Mouse (Mus musculus) forebrain, embryonic 15.5 days (tissue): ENCODE measurements around the gene Akr1a1. TPM values are rescaled to one million over a fixed set of nuclear protein-coding genes. Genes with fewer than 3 reads are reported as not detected.
"Not testable (repeated sequence)": the region's sequence is repeated elsewhere in the genome, so short reads cannot be mapped to it uniquely, and the experiment has no call there.

Experiments
- ATAC-seq: fragments of 200-750 bp; cut with Nextera tagmentation; replicated peaks from 2 replicates; pipeline ENCODE4 v1.8.0; 2017; ENCODE audit warnings: mild to moderate bottlenecking, moderate TSS enrichment, moderate library complexity
- H3K27ac ChIP-seq: fragments of 300-500 bp; sonication (generic); replicated peaks from 2 replicates; pipeline ENCODE4 v1.5.1; 2015; ENCODE audit warnings: mild to moderate bottlenecking, inconsistent platforms
- H3K27me3 ChIP-seq: fragments of 300-500 bp; sonication (generic); 2 replicates; pipeline ENCODE4 v1.6.1; 2015; ENCODE audit warnings: inconsistent platforms
- H3K36me3 ChIP-seq: fragments of 300-500 bp; sonication (generic); 2 replicates; pipeline ENCODE4 v1.6.1; 2015; ENCODE audit warnings: mild to moderate bottlenecking, inconsistent platforms
- H3K4me1 ChIP-seq: fragments of 300-500 bp; sonication (generic); 2 replicates; pipeline ENCODE4 v1.6.1; 2015; ENCODE audit warnings: inconsistent platforms
- H3K4me2 ChIP-seq: fragments of 300-500 bp; sonication (generic); replicated peaks from 2 replicates; pipeline ENCODE4 v1.6.1; 2015; ENCODE audit warnings: mild to moderate bottlenecking, inconsistent platforms
- H3K4me3 ChIP-seq: fragments of 300-500 bp; sonication (generic); 2 replicates; pipeline ENCODE4 v1.5.1; 2015; ENCODE audit warnings: mild to moderate bottlenecking, inconsistent platforms
- H3K9ac ChIP-seq: fragments of 300-500 bp; sonication (generic); replicated peaks from 2 replicates; pipeline ENCODE4 v1.6.1; 2015; ENCODE audit warnings: mild to moderate bottlenecking, inconsistent platforms
- H3K9me3 ChIP-seq: fragments of 300-500 bp; sonication (generic); 2 replicates; pipeline ENCODE4 v1.6.1; 2016; ENCODE audit warnings: inconsistent platforms
- WGBS: fragments of 180-500 bp; shearing (Covaris S2); methylation state at CpG from one replicate; pipeline ENCODE4 v1.1.7; 2015; ENCODE audit warnings: mixed read lengths; 5-methylcytosine and 5-hydroxymethylcytosine counted together
- polyA plus RNA-seq: library from polyadenylated mRNA; unstranded; fragments of >200 nt; fragmentation: Nextera tagmentation; extraction: Ambion mirVana; gene quantifications from 2 replicates; pipeline ENCODE4 v1.2.1, GENCODE M21; 2015

The Akr1a1 gene
- polyA plus RNA-seq, result 775 and 779 TPM in 2 replicates

DNA sequence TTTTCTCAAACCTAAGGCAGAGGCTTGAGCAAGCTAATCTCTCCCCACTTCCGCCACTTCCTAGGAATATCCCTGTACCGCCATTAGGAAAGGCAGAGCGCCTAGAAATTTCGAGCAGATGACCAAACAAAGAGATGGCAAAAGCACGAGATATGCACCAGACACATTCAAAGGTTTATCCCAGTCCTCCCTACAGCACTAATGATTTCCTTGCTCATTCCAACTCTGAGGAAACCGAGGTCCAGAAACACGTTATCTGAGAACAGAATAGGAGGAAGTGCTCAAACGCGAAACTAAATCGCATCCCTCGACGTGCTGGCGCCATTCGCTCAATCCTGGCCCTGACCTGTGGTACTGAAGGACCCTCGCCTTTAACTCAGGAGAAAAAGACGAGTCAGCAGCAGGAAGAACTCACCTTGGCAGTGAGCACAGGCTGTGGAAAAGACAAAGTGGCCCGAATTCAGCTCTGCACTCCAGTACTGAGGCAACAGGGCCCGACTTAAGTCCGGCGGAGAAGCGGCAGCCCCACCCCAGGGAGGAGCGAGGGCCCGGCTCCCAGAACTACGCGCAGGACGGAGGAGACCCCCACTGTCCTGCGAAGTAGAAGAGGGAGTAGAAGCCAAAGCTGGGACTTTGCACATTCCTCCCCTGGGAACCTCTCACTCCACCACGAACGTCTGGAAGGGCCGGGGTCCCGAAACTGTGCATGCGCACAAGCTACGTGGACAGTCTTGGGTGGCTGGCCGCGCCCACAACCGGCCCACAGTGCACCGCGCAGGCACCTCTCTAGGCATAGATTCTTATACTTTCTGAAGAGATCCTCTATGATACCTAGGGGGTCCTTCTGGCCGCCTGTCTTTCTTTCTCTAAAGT lies at the start of gene Akr1a1:
Gene Akr1a1, minus strand, starts transcription at position 757 of the 873 bp plus-strand sequence.
- ATAC-seq, result peak; percentile 100
- H3K27me3 ChIP-seq, result no peaks in the 10 kb centered on the region
- no peaks in the 10 kb centered on the region for H3K9me3 ChIP-seq
- H3K9ac ChIP-seq, result peak within 1 kb of the TSS; percentile 61
- peak within 1 kb of the TSS; percentile 54 for H3K4me3 ChIP-seq
- H3K4me2 ChIP-seq, result peak within 1 kb of the TSS; percentile 65
- under 1% methylated on average over 39 of the region's 39 CpGs for WGBS
- peak within 1 kb of the TSS; percentile 64 for H3K27ac ChIP-seq
- peaks cover 48% of the 10 kb centered on the region for H3K4me1 ChIP-seq
- H3K36me3 ChIP-seq, result peaks cover 8% of the 10 kb centered on the region

DNA sequence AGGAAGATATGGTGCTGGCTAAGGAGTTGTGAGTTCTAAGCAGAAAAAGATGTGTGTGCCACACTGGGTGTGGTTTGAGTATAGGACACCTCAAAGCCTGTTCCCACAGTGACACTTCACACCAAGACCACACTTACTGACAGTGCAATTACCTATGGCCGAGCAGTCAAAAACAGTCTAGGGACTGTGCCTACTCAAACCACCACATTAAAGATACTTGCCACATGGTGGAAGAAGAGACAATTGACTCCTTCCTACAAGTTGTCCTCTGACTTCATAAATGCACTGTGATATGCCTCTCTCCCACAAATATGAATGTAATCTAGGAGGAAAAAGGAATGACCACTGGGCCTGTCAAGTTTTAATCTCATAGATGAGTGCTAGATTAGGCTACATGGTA lies 49.5 kb upstream of the Akr1a1 start:
- 86% methylated on average over 1 of the region's 1 CpGs for WGBS
- Histone ChIP-seq H3K9ac (no peak overlapping the region), H3K9me3 (no peaks in the 10 kb centered on the region), H3K4me2 (no peak overlapping the region), H3K36me3 (peaks cover 28% of the 10 kb centered on the region), H3K27me3 (no peaks in the 10 kb centered on the region), H3K4me1 (no peaks in the 10 kb centered on the region), H3K27ac (no peak overlapping the region), H3K4me3 (no peak overlapping the region)
- no peak for ATAC-seq

DNA sequence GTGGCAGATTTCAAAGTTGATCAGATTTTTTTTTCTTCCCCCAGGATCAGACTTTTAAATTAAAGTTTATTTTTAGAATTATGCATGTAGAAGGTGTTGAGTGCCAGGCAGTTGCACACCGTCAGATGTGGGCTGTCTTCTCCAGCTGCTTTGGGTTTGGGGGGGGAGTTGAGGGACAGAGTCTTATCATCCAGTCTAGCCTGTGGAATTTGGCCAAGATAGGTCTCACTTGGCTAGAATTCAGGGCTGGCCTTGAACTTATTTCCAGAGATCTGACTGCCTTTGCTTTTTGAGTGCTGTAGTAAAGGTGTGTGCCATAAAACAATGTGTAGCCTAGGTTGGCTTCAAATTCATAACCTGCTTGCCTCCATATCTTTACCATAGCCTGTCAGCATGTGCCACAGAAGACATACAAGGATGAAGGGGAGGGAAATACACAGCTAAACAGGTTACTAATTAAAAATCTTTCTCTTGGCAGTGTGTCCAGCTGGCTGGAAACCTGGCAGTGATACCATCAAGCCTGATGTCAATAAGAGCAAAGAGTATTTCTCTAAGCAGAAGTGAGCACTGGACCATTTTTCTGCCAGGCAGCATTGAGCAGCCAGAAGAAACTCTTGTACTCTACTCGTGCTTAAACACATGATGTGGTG lies 47.3 kb upstream of the Akr1a1 start:
- 71% methylated on average over 2 of the region's 2 CpGs for WGBS
- no peaks in the 10 kb centered on the region for H3K9me3 ChIP-seq
- H3K4me3 ChIP-seq, result no peak overlapping the region
- ATAC-seq, result no peak
- no peak overlapping the region for H3K4me2 ChIP-seq
- H3K4me1 ChIP-seq, result no peaks in the 10 kb centered on the region
- H3K36me3 ChIP-seq, result peaks cover 37% of the 10 kb centered on the region
- no peak overlapping the region for H3K9ac ChIP-seq
- no peaks in the 10 kb centered on the region for H3K27me3 ChIP-seq
- H3K27ac ChIP-seq, result no peak overlapping the region

DNA sequence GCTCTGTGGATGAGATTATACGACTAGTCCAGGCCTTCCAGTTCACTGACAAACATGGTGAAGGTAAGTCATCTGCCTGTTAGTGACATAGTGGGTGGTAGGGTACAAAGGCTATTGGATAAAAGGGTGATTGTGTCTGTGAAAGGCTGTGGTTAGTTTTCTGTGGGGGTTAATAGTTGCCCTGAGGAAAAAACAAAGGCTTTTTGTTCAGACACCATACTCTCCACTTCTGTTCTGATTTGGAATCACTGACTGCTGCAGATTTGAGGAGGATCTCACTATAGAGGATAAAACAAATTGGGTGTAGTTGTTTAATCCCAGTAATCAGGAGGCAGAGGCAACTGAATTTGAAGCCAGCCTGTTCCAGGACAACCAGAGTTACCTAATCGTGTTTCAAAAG lies 42.3 kb upstream of the Akr1a1 start:
- Histone ChIP-seq H3K36me3 (peaks cover 45% of the 10 kb centered on the region), H3K27me3 (no peaks in the 10 kb centered on the region), H3K4me3 (no peak overlapping the region), H3K9me3 (no peaks in the 10 kb centered on the region), H3K9ac (no peak overlapping the region), H3K27ac (no peak overlapping the region), H3K4me2 (no peak overlapping the region), H3K4me1 (no peaks in the 10 kb centered on the region)
- ATAC-seq, result no peak
- 87% methylated on average over 2 of the region's 2 CpGs for WGBS

DNA sequence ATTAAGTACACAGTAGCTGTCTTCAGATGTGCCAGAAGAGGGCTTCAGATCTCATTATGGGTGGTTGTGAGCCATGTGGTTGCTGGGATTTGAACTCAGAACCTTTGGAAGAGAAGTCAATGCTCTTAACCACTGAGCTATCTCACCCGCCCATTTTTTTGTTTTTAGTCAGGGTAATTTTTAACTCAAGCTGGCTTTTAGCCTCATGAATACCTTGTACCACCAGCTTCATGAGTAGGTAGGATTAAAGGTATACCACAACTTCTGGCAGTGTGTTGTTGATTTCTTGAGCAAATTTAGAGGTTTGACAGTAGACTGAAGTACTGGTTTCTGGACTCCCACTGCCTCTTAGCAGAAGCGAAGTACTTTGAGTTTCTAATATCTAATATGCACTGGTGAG lies 40.7 kb upstream of the Akr1a1 start:
- H3K9me3 ChIP-seq, result no peaks in the 10 kb centered on the region
- no peak overlapping the region for H3K4me3 ChIP-seq
- peaks cover 37% of the 10 kb centered on the region for H3K36me3 ChIP-seq
- H3K27ac ChIP-seq, result no peak overlapping the region
- ATAC-seq, result no peak
- 92% methylated on average over 2 of the region's 2 CpGs for WGBS
- no peak overlapping the region for H3K4me2 ChIP-seq
- no peaks in the 10 kb centered on the region for H3K27me3 ChIP-seq
- peaks cover 3% of the 10 kb centered on the region for H3K4me1 ChIP-seq
- H3K9ac ChIP-seq, result no peak overlapping the region

DNA sequence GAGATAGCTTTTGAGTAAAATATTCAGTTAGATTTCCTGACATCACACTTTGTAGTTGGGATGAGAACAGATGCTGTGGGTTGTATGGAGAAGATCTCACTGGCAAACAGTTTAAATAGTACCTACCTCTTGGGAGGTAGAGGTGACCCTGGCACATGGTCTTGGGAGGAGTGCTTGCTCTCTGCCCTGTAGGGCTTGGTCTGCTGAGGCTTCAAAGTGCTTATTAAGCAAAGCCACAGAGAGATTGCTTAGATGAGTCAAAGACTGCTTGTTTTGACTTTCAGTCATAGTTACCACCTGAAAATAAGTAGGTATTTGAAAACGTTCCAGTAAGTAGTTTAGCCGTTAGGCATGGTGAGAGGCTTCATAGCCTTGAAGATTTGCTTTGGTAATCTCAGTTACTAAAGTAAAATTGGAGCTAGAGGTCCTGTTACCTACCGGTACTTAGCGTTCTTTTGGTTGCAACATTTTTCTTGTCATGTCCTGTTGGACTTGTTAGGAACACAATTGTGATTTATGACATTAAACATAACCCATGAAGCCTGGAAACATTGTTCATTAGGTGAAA lies 37.9 kb upstream of the Akr1a1 start:
- no peak overlapping the region for H3K4me3 ChIP-seq
- no peak for ATAC-seq
- no peak overlapping the region for H3K27ac ChIP-seq
- peaks cover 20% of the 10 kb centered on the region for H3K4me1 ChIP-seq
- H3K9ac ChIP-seq, result no peak overlapping the region
- no peaks in the 10 kb centered on the region for H3K9me3 ChIP-seq
- no peaks in the 10 kb centered on the region for H3K27me3 ChIP-seq
- peaks cover 27% of the 10 kb centered on the region for H3K36me3 ChIP-seq
- no peak overlapping the region for H3K4me2 ChIP-seq
- WGBS, result 96% methylated on average over 4 of the region's 4 CpGs

DNA sequence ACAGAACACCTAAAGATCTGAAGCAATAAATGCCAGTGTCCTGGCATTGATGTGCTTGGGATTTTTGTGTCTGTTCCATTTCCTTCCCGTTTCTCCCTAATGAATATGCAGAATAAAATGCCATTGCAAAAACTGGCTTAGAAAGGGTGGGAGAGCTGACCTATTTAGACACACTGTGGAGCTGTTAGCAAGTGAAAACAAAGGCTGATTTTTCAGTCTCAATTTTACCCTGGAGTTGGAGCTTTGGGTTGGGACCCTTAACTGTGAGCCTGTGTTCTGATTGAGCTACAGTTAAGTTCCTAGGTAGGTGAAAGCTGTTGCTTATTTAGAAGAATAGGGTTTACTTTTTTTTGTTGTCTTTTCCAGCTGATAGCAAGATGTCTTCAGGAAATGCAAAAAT lies 35.6 kb upstream of the Akr1a1 start:
- Histone ChIP-seq H3K4me1 (peaks cover 20% of the 10 kb centered on the region), H3K9me3 (no peaks in the 10 kb centered on the region), H3K4me2 (peak overlapping the region; percentile 76), H3K27me3 (no peaks in the 10 kb centered on the region), H3K9ac (0 out of 2 replicates have a peak overlapping the region, but pooled peaks have one; percentile 62), H3K27ac (no peak overlapping the region), H3K36me3 (peaks cover 9% of the 10 kb centered on the region), H3K4me3 (peak overlapping the region; percentile 70)
- 23% methylated on average over 1 of the region's 1 CpGs for WGBS
- no peak for ATAC-seq

DNA sequence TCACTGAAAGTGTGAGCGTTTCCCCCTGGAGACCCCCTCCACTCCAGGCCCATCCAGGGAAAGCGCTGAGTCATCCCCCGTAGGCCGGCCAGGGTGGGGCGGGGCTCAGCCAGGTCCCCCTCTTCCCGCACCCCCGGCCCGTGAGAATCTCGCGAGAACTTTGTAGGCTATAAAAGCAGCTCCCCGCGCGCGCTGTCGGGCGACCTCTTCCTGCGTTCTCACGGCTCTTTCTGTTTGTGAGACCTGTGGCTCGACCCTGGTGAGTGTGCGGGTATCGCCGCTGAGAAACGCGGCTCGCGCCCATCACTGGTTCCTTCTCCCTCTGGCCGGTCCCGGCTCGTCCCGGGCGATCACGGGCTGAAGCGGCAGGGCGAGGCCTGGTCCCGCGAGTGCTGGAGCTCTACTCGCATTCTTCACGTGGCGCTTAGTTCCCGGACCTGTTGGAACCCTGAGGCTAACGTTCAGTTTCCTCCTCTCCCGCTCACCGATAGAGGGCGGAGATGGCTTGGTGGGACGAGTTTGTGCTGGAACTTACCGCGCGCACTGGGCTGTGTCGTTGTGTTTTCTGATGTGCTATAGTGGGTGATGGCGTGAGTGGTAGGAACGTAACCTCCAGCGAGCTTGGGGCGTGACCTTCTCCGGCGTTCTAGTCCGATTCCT lies 34.1 kb upstream of the Akr1a1 start, which contains the start of gene Prdx1:
Gene Prdx1, plus strand, starts transcription at position 143 of the 660 bp plus-strand sequence.
- Histone ChIP-seq H3K27me3 (no peaks in the 10 kb centered on the region), H3K9me3 (no peaks in the 10 kb centered on the region), H3K4me1 (peaks cover 20% of the 10 kb centered on the region), H3K4me3 (peak within 1 kb of the TSS; percentile 70), H3K9ac (peak within 1 kb of the TSS; percentile 62), H3K27ac (peak within 1 kb of the TSS; percentile 84), H3K4me2 (peak within 1 kb of the TSS; percentile 76), H3K36me3 (0 out of 2 replicates have a peak, but pooled peaks cover 4% of the 10 kb centered on the region)
- ATAC-seq, result peak; percentile 97
- under 1% methylated on average over 56 of the region's 56 CpGs for WGBS

DNA sequence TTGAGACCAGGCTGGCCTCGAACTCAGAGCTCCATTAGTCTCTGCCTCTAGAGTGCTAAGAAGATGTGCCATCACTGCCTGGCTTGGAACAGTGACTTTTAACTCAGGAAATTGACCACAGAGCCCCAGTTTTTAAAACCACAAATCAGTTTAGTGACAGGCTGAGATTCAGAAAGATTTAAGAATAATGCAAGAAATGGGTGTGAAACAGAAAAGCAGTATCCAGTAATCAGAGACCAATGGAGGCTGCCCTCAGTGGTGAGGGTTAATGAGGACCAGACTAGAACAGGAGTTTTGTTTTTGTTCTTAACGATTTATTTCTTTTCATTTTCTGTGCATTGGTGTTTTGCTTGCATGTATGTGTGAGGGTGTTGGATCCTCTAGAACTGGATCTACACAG lies 33.2 kb upstream of the Akr1a1 start:
- Histone ChIP-seq H3K36me3 (0 out of 2 replicates have a peak, but pooled peaks cover 4% of the 10 kb centered on the region), H3K9ac (no peak overlapping the region; the same call in 1 of the 2 replicates), H3K9me3 (no peaks in the 10 kb centered on the region), H3K27ac (peak overlapping the region; percentile 84; the same call in 1 of the 2 replicates), H3K4me1 (peaks cover 20% of the 10 kb centered on the region), H3K4me3 (peak overlapping the region; percentile 70; the same call in 1 of the 2 replicates), H3K4me2 (peak overlapping the region; percentile 76), H3K27me3 (no peaks in the 10 kb centered on the region)
- no peak for ATAC-seq
- 61% methylated on average over 2 of the region's 2 CpGs for WGBS

DNA sequence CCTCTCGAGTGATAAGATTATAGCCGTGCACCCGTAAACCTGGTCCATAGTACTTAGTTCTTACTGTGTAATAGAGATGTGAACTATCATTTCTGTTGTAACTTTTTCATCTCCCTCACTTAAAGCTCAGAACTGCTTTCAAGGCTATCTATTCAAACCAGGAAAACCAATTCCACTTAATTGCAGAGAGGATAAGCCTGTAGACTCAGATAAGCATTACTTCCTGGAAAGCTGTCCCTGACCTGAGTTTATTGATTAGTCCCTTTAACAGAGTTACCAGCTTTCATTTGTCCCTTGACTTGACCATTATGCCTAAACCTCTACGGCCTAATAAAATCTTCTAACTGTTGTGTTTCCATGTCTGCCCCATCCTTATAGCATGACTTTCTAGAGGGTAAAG lies 32.5 kb upstream of the Akr1a1 start:
- Histone ChIP-seq H3K4me1 (peaks cover 20% of the 10 kb centered on the region), H3K4me2 (no peak overlapping the region), H3K36me3 (no peaks in the 10 kb centered on the region), H3K9ac (no peak overlapping the region), H3K27me3 (no peaks in the 10 kb centered on the region), H3K4me3 (no peak overlapping the region), H3K27ac (no peak overlapping the region), H3K9me3 (no peaks in the 10 kb centered on the region)
- no peak for ATAC-seq
- whole genome bisulfite sequencing, result 95% methylated on average over 4 of the region's 4 CpGs

DNA sequence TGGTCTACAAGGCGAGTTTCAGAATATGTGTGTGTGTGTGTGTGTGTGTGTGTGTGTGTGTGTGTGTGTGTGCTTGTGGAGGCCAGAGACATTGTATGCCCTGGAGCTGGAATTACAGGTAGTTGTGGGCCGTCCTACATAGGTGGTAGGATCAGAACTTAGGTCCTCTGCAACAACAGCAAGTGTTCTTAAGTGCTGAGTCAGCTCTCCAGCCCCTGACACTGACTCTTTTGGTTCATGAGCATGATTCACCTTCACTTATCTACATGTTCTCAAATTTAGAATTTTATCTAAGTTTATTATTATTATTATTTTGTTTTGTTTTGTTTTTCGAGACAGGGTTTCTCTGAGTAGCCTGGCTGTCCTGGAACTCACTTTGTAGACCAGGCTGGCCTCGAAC lies 29.0 kb upstream of the Akr1a1 start:
- not testable (repeated sequence) for H3K27me3 ChIP-seq, ATAC-seq, H3K4me1 ChIP-seq, H3K9ac ChIP-seq, H3K36me3 ChIP-seq, H3K9me3 ChIP-seq, H3K27ac ChIP-seq, H3K4me2 ChIP-seq, H3K4me3 ChIP-seq
- 92% methylated on average over 4 of the region's 4 CpGs for WGBS
